33 mouse cellular contexts compared by ENCODE assay signal in genomic region chr10:5900731-5901130, GRCm38 (mm10). TPM values are rescaled to one million over a fixed set of nuclear protein-coding genes. Genes with fewer than 3 reads are reported as not detected.
DNase-seq lines count a peak whose midpoint lies in the region; ATAC-seq and TF ChIP-seq lines count a peak whose summit lies in the region.
"Had no signal": no experiment of that assay in that cellular context is flagged by ENCODE, and none has a peak within 500 bp of the region (broad histone marks: within the 10 kb centered on the region; RNA-seq: fewer than 3 reads in every experiment).

No protein-coding gene starts in this region.

- no peak overlapping the region for H3K4me3 ChIP-seq in midbrain, postnatal 0 days (ENCODE audit: low read depth, low read length)
- H3K4me3 ChIP-seq in midbrain, embryonic 11.5 days (ENCODE audit: low read depth, low read length) = no peak overlapping the region
- H3K4me3 ChIP-seq in cerebellum, adult 2 months (replicated peaks; ENCODE audit: insufficient read depth, low read depth, low read length) = no peak overlapping the region
- H3K4me3 ChIP-seq in heart, adult 2 months = no peak overlapping the region
- no peak overlapping the region for H3K4me3 ChIP-seq in kidney, embryonic 15.5 days (replicated peaks)
- H3K4me3 ChIP-seq: embryonic facial prominence, embryonic 10.5 days; embryonic facial prominence, embryonic 15.5 days; forebrain, embryonic 12.5 days; heart, embryonic 12.5 days; layer of hippocampus, adult 2 months; limb, embryonic 10.5 days; limb, embryonic 15.5 days; liver, embryonic 13.5 days; megakaryocyte, embryonic 14.5 days; midbrain, embryonic 13.5 days; neural tube, embryonic 15.5 days had no signal

- H3K4me1 ChIP-seq in midbrain, postnatal 0 days (ENCODE audit: insufficient read depth, low read length) = no peaks in the 10 kb centered on the region
- H3K4me1 ChIP-seq in midbrain, embryonic 11.5 days (ENCODE audit: control insufficient read depth, insufficient read depth, low read length) = no peaks in the 10 kb centered on the region
- H3K4me1 ChIP-seq in cerebellum, adult 2 months (ENCODE audit: control insufficient read depth, insufficient read depth, low read length) = no peaks in the 10 kb centered on the region
- no peaks in the 10 kb centered on the region for H3K4me1 ChIP-seq in heart, adult 2 months (ENCODE audit: control insufficient read depth, insufficient read depth, low read length)
- H3K4me1 ChIP-seq in kidney, embryonic 15.5 days = no peaks in the 10 kb centered on the region
- H3K4me1 ChIP-seq: embryonic facial prominence, embryonic 10.5 days; embryonic facial prominence, embryonic 15.5 days; forebrain, embryonic 12.5 days; limb, embryonic 10.5 days; limb, embryonic 15.5 days; liver, embryonic 13.5 days; megakaryocyte, embryonic 14.5 days; midbrain, embryonic 13.5 days; neural tube, embryonic 15.5 days had no signal

- H3K9ac ChIP-seq in midbrain, postnatal 0 days (replicated peaks; ENCODE audit: low read length, poor library complexity, severe bottlenecking) = no peak overlapping the region
- H3K9ac ChIP-seq in midbrain, embryonic 11.5 days (ENCODE audit: low read length) = no peak overlapping the region
- no peak overlapping the region for H3K9ac ChIP-seq in heart, adult 2 months (ENCODE audit: low read depth, low read length)
- no peak overlapping the region for H3K9ac ChIP-seq in kidney, embryonic 15.5 days
- H3K9ac ChIP-seq: embryonic facial prominence, embryonic 15.5 days; forebrain, embryonic 12.5 days; heart, embryonic 12.5 days; hindbrain, embryonic 14.5 days; limb, embryonic 15.5 days; liver, embryonic 13.5 days; midbrain, embryonic 13.5 days; neural tube, embryonic 15.5 days had no signal

- intact Hi-C loops in heart, adult 2 months (cut with DNase I) = no loop called here

- ATAC-seq in midbrain, postnatal 0 days (ENCODE audit: low FRiP score) = no peak
- ATAC-seq in midbrain, embryonic 11.5 days (ENCODE audit: low FRiP score) = no peak
- no peak for ATAC-seq in kidney, embryonic 15.5 days (replicated peaks; ENCODE audit: low FRiP score)
- ATAC-seq: inflammation-experienced regulatory T-cells, adult 6 months; lung, postnatal 0 days; midbrain, embryonic 13.5 days had no signal

- H3K79me2 ChIP-seq in heart, adult 2 months (replicated peaks; ENCODE audit: control insufficient read depth, insufficient read depth, low read length) = no peaks in the 10 kb centered on the region

- no peaks in the 10 kb centered on the region for H3K27me3 ChIP-seq in midbrain, postnatal 0 days (ENCODE audit: insufficient read depth, low read length)
- no peaks in the 10 kb centered on the region for H3K27me3 ChIP-seq in midbrain, embryonic 11.5 days (ENCODE audit: control insufficient read depth, insufficient read depth, low read length)
- H3K27me3 ChIP-seq in cerebellum, adult 2 months (ENCODE audit: control insufficient read depth, insufficient read depth, low read length) = no peaks in the 10 kb centered on the region
- no peaks in the 10 kb centered on the region for H3K27me3 ChIP-seq in heart, adult 2 months (ENCODE audit: control insufficient read depth, insufficient read depth, low read length)
- H3K27me3 ChIP-seq in kidney, embryonic 15.5 days = no peaks in the 10 kb centered on the region
- H3K27me3 ChIP-seq: embryonic facial prominence, embryonic 15.5 days; forebrain, embryonic 12.5 days; heart, embryonic 12.5 days; limb, embryonic 15.5 days; liver, embryonic 13.5 days; megakaryocyte, embryonic 14.5 days; midbrain, embryonic 13.5 days; neural tube, embryonic 15.5 days had no signal

- H3K4me2 ChIP-seq in midbrain, postnatal 0 days (ENCODE audit: low read depth, low read length, poor library complexity, severe bottlenecking) = no peak overlapping the region
- H3K4me2 ChIP-seq in midbrain, embryonic 11.5 days = no peak overlapping the region
- H3K4me2 ChIP-seq in kidney, embryonic 15.5 days = no peak overlapping the region
- H3K4me2 ChIP-seq: embryonic facial prominence, embryonic 15.5 days; forebrain, embryonic 12.5 days; heart, embryonic 12.5 days; hindbrain, embryonic 14.5 days; limb, embryonic 15.5 days; liver, embryonic 13.5 days; midbrain, embryonic 13.5 days; neural tube, embryonic 15.5 days had no signal

- TF ChIP-seq EP300 in heart, adult 2 months (IDR thresholded peaks at IDR 0.05; ENCODE audit: insufficient read depth, low read depth, low read length) = no peak

- no peaks in the 10 kb centered on the region for H3K9me3 ChIP-seq in midbrain, postnatal 0 days (ENCODE audit: low read length)
- H3K9me3 ChIP-seq in midbrain, embryonic 11.5 days (ENCODE audit: control insufficient read depth, low read length) = no peaks in the 10 kb centered on the region
- H3K9me3 ChIP-seq in kidney, embryonic 15.5 days (replicated peaks) = no peaks in the 10 kb centered on the region
- H3K9me3 ChIP-seq: embryonic facial prominence, embryonic 10.5 days; embryonic facial prominence, embryonic 15.5 days; forebrain, embryonic 12.5 days; heart, embryonic 12.5 days; limb, embryonic 10.5 days; limb, embryonic 15.5 days; liver, embryonic 13.5 days; megakaryocyte, embryonic 14.5 days; midbrain, embryonic 13.5 days; neural tube, embryonic 15.5 days had no signal

- no peaks in the 10 kb centered on the region for H3K36me3 ChIP-seq in midbrain, postnatal 0 days (ENCODE audit: insufficient read depth, low read length)
- no peaks in the 10 kb centered on the region for H3K36me3 ChIP-seq in midbrain, embryonic 11.5 days (ENCODE audit: control insufficient read depth, insufficient read depth, low read length)
- H3K36me3 ChIP-seq in heart, adult 2 months (ENCODE audit: control insufficient read depth, insufficient read depth, low read length) = no peaks in the 10 kb centered on the region
- H3K36me3 ChIP-seq in kidney, embryonic 15.5 days = no peaks in the 10 kb centered on the region
- H3K36me3 ChIP-seq: embryonic facial prominence, embryonic 10.5 days; embryonic facial prominence, embryonic 15.5 days; forebrain, embryonic 12.5 days; heart, embryonic 12.5 days; limb, embryonic 10.5 days; limb, embryonic 15.5 days; liver, embryonic 13.5 days; midbrain, embryonic 13.5 days; neural tube, embryonic 15.5 days had no signal

- WGBS in midbrain, postnatal 0 days = 84% methylated on average over 6 of the region's 6 CpGs
- WGBS in midbrain, embryonic 11.5 days = 82% methylated on average over 6 of the region's 6 CpGs
- 8% methylated on average over 6 of the region's 6 CpGs for WGBS in cerebellum, adult 2 months
- 43% methylated on average over 6 of the region's 6 CpGs for WGBS in heart, adult 2 months
- 77% methylated on average over 6 of the region's 6 CpGs for WGBS in kidney, embryonic 15.5 days

- no peak for TF ChIP-seq POLR2A in cerebellum, adult 2 months (IDR thresholded peaks at IDR 0.05; ENCODE audit: borderline replicate concordance, insufficient read depth, low read length)
- no peak for TF ChIP-seq POLR2A in heart, adult 2 months (IDR thresholded peaks at IDR 0.05; ENCODE audit: insufficient read depth, low read depth, low read length)

- peak; percentile 21 for DNase-seq in midbrain, postnatal 0 days (ENCODE audit: low spot score)
- DNase-seq in midbrain, embryonic 11.5 days (ENCODE audit: low spot score, missing footprints) = no peak
- DNase-seq in cerebellum, adult 2 months = peak; percentile 28 to 65
- DNase-seq in cerebellum, postnatal 14 days = peak; percentile 66 to 74
- DNase-seq in heart, adult 2 months = no peak
- no peak for DNase-seq in kidney, postnatal 14 days
- DNase-seq: adrenal gland, postnatal 25 days; gastrocnemius, postnatal 36 days; heart, adult 18-20 months; heart, postnatal 4 days; kidney, adult 11 months; kidney, postnatal 36 days; liver, embryonic 13.5 days; lung, adult 18-20 months; lung, postnatal 4 days; retina, postnatal 1 day; right cerebral cortex, postnatal 25 days; spleen, adult 18-20 months had no signal

- H3K27ac ChIP-seq in midbrain, postnatal 0 days (ENCODE audit: low read depth, low read length) = no peak overlapping the region
- H3K27ac ChIP-seq in midbrain, embryonic 11.5 days (ENCODE audit: low read depth, low read length) = no peak overlapping the region
- H3K27ac ChIP-seq in cerebellum, adult 2 months (ENCODE audit: insufficient read depth, low read length) = no peak overlapping the region; the same call in 1 of the 2 replicates
- no peak overlapping the region for H3K27ac ChIP-seq in heart, adult 2 months
- no peak overlapping the region for H3K27ac ChIP-seq in kidney, embryonic 15.5 days
- H3K27ac ChIP-seq: embryonic facial prominence, embryonic 10.5 days; embryonic facial prominence, embryonic 15.5 days; forebrain, embryonic 12.5 days; hindbrain, embryonic 14.5 days; layer of hippocampus, adult 2 months; limb, embryonic 10.5 days; limb, embryonic 15.5 days; liver, embryonic 13.5 days; midbrain, embryonic 13.5 days; neural tube, embryonic 15.5 days had no signal

- TF ChIP-seq CTCF in midbrain, postnatal 0 days (IDR thresholded peaks at IDR 0.05) = no peak
- TF ChIP-seq CTCF in cerebellum, adult 2 months (IDR thresholded peaks at IDR 0.05; ENCODE audit: borderline replicate concordance, insufficient read depth, low read depth, low read length) = no peak
- no peak for TF ChIP-seq CTCF in heart, adult 2 months (IDR thresholded peaks at IDR 0.05)

RNA-seq across cellular contexts. Expression of gene Rgs17, which starts 21.5 kb away (rescaled TPM):
- 45.9 and 52.2 TPM in 2 replicates for total RNA-seq in midbrain, postnatal 0 days (2014; rRNA removed)
- polyA plus RNA-seq in midbrain, postnatal 0 days (2015; fragmentation: Nextera tagmentation; extraction: Ambion mirVana) = 58.8 and 59.7 TPM in 2 replicates
- polyA plus RNA-seq in midbrain, embryonic 11.5 days (2014; fragmentation: Nextera tagmentation; extraction: Ambion mirVana) = 2.6 and 3.0 TPM in 2 replicates
- 16.2 and 18.7 TPM in 2 replicates for polyA plus RNA-seq in cerebellum, adult 2 months (2012; rRNA removed)
- under 1 TPM; 0.75 to 0.99 TPM for total RNA-seq in heart, adult 2 months (2021)
- 0.25 and 0.53 TPM in 2 replicates for polyA plus RNA-seq in heart, adult 2 months (2012; rRNA removed)
- 1.2 and 1.4 TPM in 2 replicates for polyA plus RNA-seq in kidney, embryonic 15.5 days (2015; fragmentation: Nextera tagmentation; extraction: Ambion mirVana)
- total RNA-seq: monocyte, adult 5-6 weeks had no signal
- polyA plus RNA-seq: inflammation-experienced regulatory T-cells, adult 6 months had no signal

Comparison
In these comparisons a context has a peak if more than half of its experiments do, and no peak if none do; other contexts are left out.
1. DNase-seq: peak in midbrain, postnatal 0 days (single experiment), cerebellum, adult 2 months (2 of 2) and cerebellum, postnatal 14 days (2 of 2); none in midbrain, embryonic 11.5 days (single experiment), heart, adult 2 months (0 of 2) and kidney, postnatal 14 days (single experiment).